Mouse (Mus musculus): ENCODE results near the gene Ttc28. TPM values are rescaled to one million over a fixed set of nuclear protein-coding genes. Genes with fewer than 3 reads are reported as not detected.
A peak's percentile ranks its signal among the peaks of the same experiment; 100 is the strongest.

The Ttc28 gene
- total and polyA plus RNA-seq, 2 experiments from 2014 or later, result 10.6 to 53.1 TPM

DNA sequence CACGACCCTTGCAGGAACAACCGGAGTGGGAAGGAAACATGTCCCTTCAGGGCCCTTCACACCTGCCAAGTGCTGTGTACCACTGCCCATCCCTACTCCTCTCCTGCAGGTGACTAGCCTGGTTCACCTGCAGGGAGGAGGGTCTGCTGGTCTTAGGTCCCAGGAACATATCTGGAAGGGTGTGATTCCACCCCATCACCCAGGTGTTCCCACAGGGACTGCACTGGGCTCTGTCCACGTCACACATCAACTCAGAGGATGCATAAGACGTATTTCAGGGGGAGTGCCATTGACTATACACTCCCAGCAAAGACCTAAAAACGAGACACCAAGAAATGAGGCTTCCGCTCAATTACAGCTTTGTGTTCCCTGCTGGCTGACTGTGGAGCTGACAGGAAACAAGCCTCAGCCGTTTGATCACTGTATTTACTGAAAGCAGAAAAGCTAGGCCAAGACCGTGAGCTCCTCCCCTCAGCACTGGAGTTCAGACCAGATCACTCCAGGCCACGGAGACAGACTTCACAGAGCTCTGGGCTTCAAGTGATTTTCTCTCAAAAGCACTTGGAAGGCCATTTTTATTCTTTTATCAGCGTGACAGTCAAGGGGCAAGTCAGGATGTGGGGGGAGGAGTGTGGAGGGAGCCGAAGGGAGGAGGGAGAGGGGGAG lies 383.1 kb downstream of the Ttc28 start:
- DNase-seq (ENCODE audit: low spot score), result peak; percentile 67
- peak; percentile 58 for ATAC-seq (ENCODE audit: low FRiP score)
- H3K27ac ChIP-seq (ENCODE audit: low read depth, low read length), result peak overlapping the region; percentile 62

GRCm38 (mm10) chr5:111263370-111263769 lies 383.8 kb downstream of the Ttc28 start:
- ATAC-seq (ENCODE audit: low FRiP score), result no peak
- no peak for TF ChIP-seq CTCF (IDR thresholded peaks at IDR 0.05)
- Histone ChIP-seq H3K9ac (replicated peaks; ENCODE audit: low read length, poor library complexity, severe bottlenecking) (no peak overlapping the region), H3K4me1 (ENCODE audit: insufficient read depth, low read length) (peaks cover 14% of the 10 kb centered on the region), H3K27ac (ENCODE audit: low read depth, low read length) (peak overlapping the region; percentile 62), H3K4me3 (ENCODE audit: low read depth, low read length) (no peak overlapping the region), H3K9me3 (ENCODE audit: low read length) (no peaks in the 10 kb centered on the region), H3K4me2 (ENCODE audit: low read depth, low read length, poor library complexity, severe bottlenecking) (no peak overlapping the region), H3K36me3 (ENCODE audit: insufficient read depth, low read length) (peaks cover 20% of the 10 kb centered on the region), H3K27me3 (ENCODE audit: insufficient read depth, low read length) (no peaks in the 10 kb centered on the region)
- 13% methylated on average over 5 of the region's 5 CpGs for WGBS
- DNase-seq (ENCODE audit: low spot score), result no peak

More for the DNA sequence above, 383.1 kb downstream of the Ttc28 start:
- peaks cover 14% of the 10 kb centered on the region for H3K4me1 ChIP-seq (ENCODE audit: insufficient read depth, low read length)
- no peaks in the 10 kb centered on the region for H3K27me3 ChIP-seq (ENCODE audit: insufficient read depth, low read length)
- H3K9me3 ChIP-seq (ENCODE audit: low read length), result no peaks in the 10 kb centered on the region
- 11% methylated on average over 11 of the region's 11 CpGs for WGBS
- peaks cover 15% of the 10 kb centered on the region for H3K36me3 ChIP-seq (ENCODE audit: insufficient read depth, low read length)
- 0 out of 2 replicates have a peak overlapping the region, but pooled peaks have one; percentile 5 for H3K4me2 ChIP-seq (ENCODE audit: low read depth, low read length, poor library complexity, severe bottlenecking)
- no peak overlapping the region for H3K9ac ChIP-seq (replicated peaks; ENCODE audit: low read length, poor library complexity, severe bottlenecking)
- TF ChIP-seq CTCF (IDR thresholded peaks at IDR 0.05), result peak; percentile 50
- no peak overlapping the region for H3K4me3 ChIP-seq (ENCODE audit: low read depth, low read length)

- ATAC-seq (ENCODE audit: low FRiP score), result no peak
- no peak overlapping the region for H3K27ac ChIP-seq (ENCODE audit: low read depth, low read length)
- no peak overlapping the region for H3K4me2 ChIP-seq (ENCODE audit: low read depth, low read length, poor library complexity, severe bottlenecking)
- no peaks in the 10 kb centered on the region for H3K9me3 ChIP-seq (ENCODE audit: low read length)
- no peak overlapping the region for H3K9ac ChIP-seq (replicated peaks; ENCODE audit: low read length, poor library complexity, severe bottlenecking)
- H3K27me3 ChIP-seq (ENCODE audit: insufficient read depth, low read length), result no peaks in the 10 kb centered on the region
- no peak for DNase-seq (ENCODE audit: low spot score)
- TF ChIP-seq CTCF (IDR thresholded peaks at IDR 0.05), result no peak
- peaks cover 14% of the 10 kb centered on the region for H3K4me1 ChIP-seq (ENCODE audit: insufficient read depth, low read length)
- H3K36me3 ChIP-seq (ENCODE audit: insufficient read depth, low read length), result peaks cover 20% of the 10 kb centered on the region
- H3K4me3 ChIP-seq (ENCODE audit: low read depth, low read length), result no peak overlapping the region
- 87% methylated on average over 7 of the region's 7 CpGs for WGBS
Observed at GRCm38 (mm10) chr5:111264488-111264887, 384.9 kb downstream of the Ttc28 start.

DNA sequence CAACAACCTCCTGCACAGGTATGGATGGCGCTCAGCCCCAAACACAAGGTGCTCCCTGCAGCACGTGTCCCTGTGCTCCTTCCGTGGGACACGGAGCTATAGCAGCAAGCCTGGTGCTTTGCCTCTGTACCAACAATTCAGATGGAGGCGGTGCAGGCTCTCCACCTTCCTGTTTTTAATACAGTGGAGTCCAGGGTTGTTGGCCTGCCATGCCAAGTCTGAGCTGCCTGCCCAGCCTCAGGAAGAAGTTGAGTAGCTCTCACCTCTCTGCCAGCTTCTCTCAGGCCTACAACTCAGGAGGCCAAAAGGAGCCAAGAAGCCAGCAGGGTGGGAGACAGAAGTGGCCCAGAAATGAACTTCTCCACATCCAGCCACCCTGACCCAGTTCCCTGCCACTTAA lies 387.1 kb downstream of the Ttc28 start:
- no peak for DNase-seq (ENCODE audit: low spot score)
- H3K4me1 ChIP-seq (ENCODE audit: insufficient read depth, low read length), result peaks cover 14% of the 10 kb centered on the region

GRCm38 (mm10) chr5:111267100-111267499 lies 387.5 kb downstream of the Ttc28 start:
- no peak overlapping the region for H3K4me3 ChIP-seq (ENCODE audit: low read depth, low read length)
- no peak overlapping the region for H3K27ac ChIP-seq (ENCODE audit: low read depth, low read length)
- WGBS, result 79% methylated on average over 3 of the region's 3 CpGs
- TF ChIP-seq CTCF (IDR thresholded peaks at IDR 0.05), result no peak
- no peak overlapping the region for H3K4me2 ChIP-seq (ENCODE audit: low read depth, low read length, poor library complexity, severe bottlenecking)
- H3K9ac ChIP-seq (replicated peaks; ENCODE audit: low read length, poor library complexity, severe bottlenecking), result no peak overlapping the region
- ATAC-seq (ENCODE audit: low FRiP score) (no peak), DNase-seq (ENCODE audit: low spot score) (no peak)
- H3K9me3 ChIP-seq (ENCODE audit: low read length), result no peaks in the 10 kb centered on the region
- peaks cover 14% of the 10 kb centered on the region for H3K4me1 ChIP-seq (ENCODE audit: insufficient read depth, low read length)
- peaks cover 26% of the 10 kb centered on the region for H3K36me3 ChIP-seq (ENCODE audit: insufficient read depth, low read length)
- H3K27me3 ChIP-seq (ENCODE audit: insufficient read depth, low read length), result no peaks in the 10 kb centered on the region

More for the DNA sequence above, 387.1 kb downstream of the Ttc28 start:
- no peaks in the 10 kb centered on the region for H3K27me3 ChIP-seq (ENCODE audit: insufficient read depth, low read length)
- no peak overlapping the region for H3K4me3 ChIP-seq (ENCODE audit: low read depth, low read length)
- no peaks in the 10 kb centered on the region for H3K9me3 ChIP-seq (ENCODE audit: low read length)
- no peak for ATAC-seq (ENCODE audit: low FRiP score)
- WGBS, result 99% methylated on average over 5 of the region's 5 CpGs
- no peak overlapping the region for H3K9ac ChIP-seq (replicated peaks; ENCODE audit: low read length, poor library complexity, severe bottlenecking)
- no peak overlapping the region for H3K4me2 ChIP-seq (ENCODE audit: low read depth, low read length, poor library complexity, severe bottlenecking)
- TF ChIP-seq CTCF (IDR thresholded peaks at IDR 0.05), result no peak
- no peak overlapping the region for H3K27ac ChIP-seq (ENCODE audit: low read depth, low read length)
- H3K36me3 ChIP-seq (ENCODE audit: insufficient read depth, low read length), result peaks cover 25% of the 10 kb centered on the region

GRCm38 (mm10) chr5:111268852-111269251 lies 389.2 kb downstream of the Ttc28 start:
- Histone ChIP-seq H3K4me2 (ENCODE audit: low read depth, low read length, poor library complexity, severe bottlenecking) (no peak overlapping the region), H3K4me1 (ENCODE audit: insufficient read depth, low read length) (peaks cover 1% of the 10 kb centered on the region), H3K4me3 (ENCODE audit: low read depth, low read length) (no peak overlapping the region), H3K27me3 (ENCODE audit: insufficient read depth, low read length) (no peaks in the 10 kb centered on the region), H3K27ac (ENCODE audit: low read depth, low read length) (no peak overlapping the region), H3K9me3 (ENCODE audit: low read length) (no peaks in the 10 kb centered on the region), H3K9ac (replicated peaks; ENCODE audit: low read length, poor library complexity, severe bottlenecking) (no peak overlapping the region), H3K36me3 (ENCODE audit: insufficient read depth, low read length) (peaks cover 35% of the 10 kb centered on the region)
- no peak for TF ChIP-seq CTCF (IDR thresholded peaks at IDR 0.05)
- DNase-seq (ENCODE audit: low spot score) (no peak), ATAC-seq (ENCODE audit: low FRiP score) (no peak)
- WGBS, result 42% methylated on average over 2 of the region's 2 CpGs

Data from midbrain, postnatal 0 days (tissue).